Mouse (Mus musculus) midbrain, postnatal 0 days (tissue): ENCODE measurements around the gene Ifitm10. TPM values are rescaled to one million over a fixed set of nuclear protein-coding genes. Genes with fewer than 3 reads are reported as not detected.
A peak's percentile ranks its signal among the peaks of the same experiment; 100 is the strongest.

Experiments
- ATAC-seq: fragments of 200-750 bp; cut with Nextera tagmentation; 2 replicates; pipeline ENCODE4 v1.8.0; 2017; ENCODE audit warnings: moderate number of reproducible peaks, mild to moderate bottlenecking, moderate TSS enrichment, moderate library complexity; ENCODE audit not compliant: low FRiP score
- DNase-seq: peaks from one replicate; pipeline ENCODE4 v3.0.0-alpha.2; 2015; ENCODE audit warnings: low spot score
- H3K27ac ChIP-seq: fragments of 300-500 bp; sonication (generic); 2 replicates; pipeline ENCODE4 v1.5.1; 2014; ENCODE audit warnings: low read depth, mild to moderate bottlenecking, low read length, mixed read lengths
- H3K27me3 ChIP-seq: fragments of 300-500 bp; sonication (generic); 2 replicates; pipeline ENCODE4 v1.6.1; 2014; ENCODE audit warnings: low read length, control low read depth, mixed read lengths; ENCODE audit not compliant: insufficient read depth
- H3K36me3 ChIP-seq: fragments of 300-500 bp; sonication (generic); 2 replicates; pipeline ENCODE4 v1.6.1; 2014; ENCODE audit warnings: low read length, control low read depth, mixed read lengths; ENCODE audit not compliant: insufficient read depth
- H3K4me1 ChIP-seq: fragments of 300-500 bp; sonication (generic); 2 replicates; pipeline ENCODE4 v1.6.1; 2014; ENCODE audit warnings: mild to moderate bottlenecking, control low read depth, antibody characterized with exemption, low read length, mixed read lengths; ENCODE audit not compliant: insufficient read depth
- H3K4me2 ChIP-seq: fragments of 300-500 bp; sonication (generic); 2 replicates; pipeline ENCODE4 v1.6.1; 2014; ENCODE audit warnings: low read depth, mild to moderate bottlenecking, low read length, mixed read lengths; ENCODE audit not compliant: poor library complexity, severe bottlenecking
- H3K4me3 ChIP-seq: fragments of 300-500 bp; sonication (generic); 2 replicates; pipeline ENCODE4 v1.5.1; 2014; ENCODE audit warnings: low read depth, mild to moderate bottlenecking, low read length, moderate library complexity
- H3K9ac ChIP-seq: fragments of 300-500 bp; sonication (generic); replicated peaks from 2 replicates; pipeline ENCODE4 v1.6.1; 2014; ENCODE audit warnings: mild to moderate bottlenecking, low read length, moderate library complexity, mixed read lengths; ENCODE audit not compliant: poor library complexity, severe bottlenecking
- H3K9me3 ChIP-seq: fragments of 300-500 bp; sonication (generic); 2 replicates; pipeline ENCODE4 v1.6.1; 2016; ENCODE audit warnings: low read length, control low read depth
- CTCF ChIP-seq: IDR thresholded peaks from 2 replicates; pipeline ENCODE4 v1.5.1; 2016; ENCODE audit warnings: antibody characterized with exemption, mild to moderate bottlenecking
- whole genome bisulfite sequencing: fragments of 180-500 bp; shearing (Covaris S2); extraction: QIAGEN DNeasy Blood & Tissue Kit; methylation state at CpG from one replicate; pipeline ENCODE4 v1.1.7; 2014; 5-methylcytosine and 5-hydroxymethylcytosine counted together
- polyA plus RNA-seq: library from polyadenylated mRNA; unstranded; fragments of >200 nt; fragmentation: Nextera tagmentation; extraction: Ambion mirVana; gene quantifications from 2 replicates; pipeline ENCODE4 v1.2.1, GENCODE M21; 2015
- total RNA-seq: library from RNA; depleted of rRNA; stranded (reverse); fragments of >200 nt; gene quantifications from 2 replicates; pipeline ENCODE4 v1.2.3, GENCODE M21; 2014

Gene Ifitm10
- total and polyA plus RNA-seq, 2 experiments from 2014 or later = 20.8 to 21.8 TPM

DNA sequence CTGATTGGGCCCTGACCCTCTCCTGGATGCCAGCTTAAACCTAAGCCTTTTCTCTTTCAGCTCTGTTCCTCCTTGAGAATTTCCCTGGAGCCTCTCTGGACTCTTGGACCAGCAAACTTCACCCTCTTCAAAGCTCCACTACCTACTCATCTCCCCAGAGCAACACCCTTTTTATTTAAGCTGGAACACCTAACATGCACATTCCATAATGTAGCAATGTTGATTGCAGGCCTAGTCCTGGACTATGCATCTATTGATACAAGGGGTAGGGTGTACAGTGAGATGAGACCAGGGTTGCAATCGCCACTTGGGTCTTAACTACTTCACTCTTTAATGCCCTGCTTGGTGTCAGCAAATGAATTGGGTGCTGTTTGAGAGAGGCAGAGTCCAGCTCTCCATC lies 14.6 kb upstream of the Ifitm10 start:
- Histone ChIP-seq H3K9me3 (no peaks in the 10 kb centered on the region), H3K27ac (peak overlapping the region; percentile 62), H3K4me1 (peaks cover 12% of the 10 kb centered on the region), H3K9ac (peak overlapping the region; percentile 50), H3K36me3 (peaks cover 16% of the 10 kb centered on the region), H3K4me2 (peak overlapping the region; percentile 92), H3K27me3 (no peaks in the 10 kb centered on the region), H3K4me3 (peak overlapping the region; percentile 83)
- ATAC-seq (no peak; the same call in 1 of the 2 replicates), DNase-seq (no peak)
- no peak for TF ChIP-seq CTCF
- WGBS = 96% methylated on average over 1 of the region's 1 CpGs

DNA sequence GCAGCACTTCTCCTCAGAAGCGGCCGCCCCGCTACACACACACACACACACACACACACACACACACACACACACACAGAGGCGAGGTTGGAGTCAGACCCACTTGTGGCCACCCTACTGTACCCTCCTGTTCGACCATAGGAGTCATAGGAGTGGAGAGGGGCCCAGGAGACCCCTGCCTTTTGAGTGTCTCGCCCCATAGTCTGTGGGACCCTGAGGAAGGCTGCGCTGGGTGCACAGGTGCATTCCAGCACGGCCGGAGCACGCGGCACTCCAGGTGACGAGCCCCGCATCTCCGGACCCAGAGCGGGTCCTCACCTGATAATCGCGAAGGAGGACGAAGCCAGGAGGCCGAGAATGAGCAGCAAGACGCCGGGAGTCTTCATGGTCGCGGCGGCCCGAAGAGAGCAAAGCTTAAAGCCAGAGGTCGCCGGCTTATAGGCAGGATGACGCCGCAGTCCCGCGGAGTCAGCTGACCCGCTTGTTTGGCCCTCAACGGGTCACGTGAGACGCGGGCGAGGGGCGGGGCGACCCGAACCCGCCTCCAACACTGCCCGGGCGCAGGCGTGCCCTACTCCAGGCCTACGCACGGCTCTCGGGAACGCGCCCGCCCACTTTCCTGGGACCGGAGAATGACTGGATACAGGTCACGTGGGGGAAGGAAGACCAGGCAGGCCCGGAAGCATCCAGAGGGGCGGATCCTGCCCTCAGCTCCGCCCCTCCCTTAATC lies 14.0 kb upstream of the Ifitm10 start, which contains the start of gene Ctsd:
Gene Ctsd, minus strand, starts transcription at position 620 of the 730 bp plus-strand sequence.
- no peaks in the 10 kb centered on the region for H3K9me3 ChIP-seq
- H3K27ac ChIP-seq = peak within 1 kb of the TSS; percentile 69
- DNase-seq (peak; percentile 98), ATAC-seq (peak; percentile 98)
- TF ChIP-seq CTCF = no peak
- H3K4me2 ChIP-seq = peak within 1 kb of the TSS; percentile 92
- peak within 1 kb of the TSS; percentile 84 for H3K9ac ChIP-seq
- peaks cover 12% of the 10 kb centered on the region for H3K4me1 ChIP-seq
- WGBS = under 1% methylated on average over 55 of the region's 55 CpGs
- no peaks in the 10 kb centered on the region for H3K27me3 ChIP-seq
- peaks cover 21% of the 10 kb centered on the region for H3K36me3 ChIP-seq
- H3K4me3 ChIP-seq = peak within 1 kb of the TSS; percentile 83

DNA sequence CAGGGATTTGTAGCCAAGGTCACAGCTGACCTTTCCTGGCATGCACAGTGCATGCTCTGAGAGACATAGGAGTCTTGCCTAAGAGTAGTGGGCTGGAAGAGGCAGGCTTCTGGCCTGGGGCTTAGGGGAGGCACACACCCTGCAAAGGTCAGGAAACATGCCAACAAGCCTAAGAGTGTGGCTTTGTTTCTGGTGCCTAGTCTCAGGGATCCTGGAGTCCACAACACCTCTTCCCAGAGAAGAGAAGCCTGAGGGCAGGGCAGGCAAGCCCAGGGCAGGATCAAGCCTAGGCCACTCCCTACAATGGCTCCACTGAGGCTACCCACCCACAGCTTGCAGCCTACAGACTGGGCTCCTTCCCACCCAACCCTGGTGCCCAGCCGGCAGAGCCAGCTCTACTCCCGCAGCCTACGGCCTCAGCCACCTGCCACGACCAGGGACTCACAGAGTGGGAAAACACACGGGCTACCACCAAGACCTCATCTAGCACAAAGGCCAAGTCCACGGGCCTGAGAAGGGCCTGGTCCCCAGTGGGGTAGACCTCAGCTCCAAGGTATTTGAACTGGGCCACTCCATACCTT lies 13.2 kb upstream of the Ifitm10 start:
- TF ChIP-seq CTCF = no peak
- Histone ChIP-seq H3K4me2 (peak overlapping the region; percentile 92), H3K9me3 (no peaks in the 10 kb centered on the region), H3K4me3 (peak overlapping the region; percentile 83), H3K36me3 (peaks cover 30% of the 10 kb centered on the region), H3K27ac (no peak overlapping the region), H3K9ac (peak overlapping the region; percentile 84), H3K27me3 (no peaks in the 10 kb centered on the region), H3K4me1 (peaks cover 12% of the 10 kb centered on the region)
- 56% methylated on average over 6 of the region's 6 CpGs for WGBS
- DNase-seq (no peak), ATAC-seq (no peak)

DNA sequence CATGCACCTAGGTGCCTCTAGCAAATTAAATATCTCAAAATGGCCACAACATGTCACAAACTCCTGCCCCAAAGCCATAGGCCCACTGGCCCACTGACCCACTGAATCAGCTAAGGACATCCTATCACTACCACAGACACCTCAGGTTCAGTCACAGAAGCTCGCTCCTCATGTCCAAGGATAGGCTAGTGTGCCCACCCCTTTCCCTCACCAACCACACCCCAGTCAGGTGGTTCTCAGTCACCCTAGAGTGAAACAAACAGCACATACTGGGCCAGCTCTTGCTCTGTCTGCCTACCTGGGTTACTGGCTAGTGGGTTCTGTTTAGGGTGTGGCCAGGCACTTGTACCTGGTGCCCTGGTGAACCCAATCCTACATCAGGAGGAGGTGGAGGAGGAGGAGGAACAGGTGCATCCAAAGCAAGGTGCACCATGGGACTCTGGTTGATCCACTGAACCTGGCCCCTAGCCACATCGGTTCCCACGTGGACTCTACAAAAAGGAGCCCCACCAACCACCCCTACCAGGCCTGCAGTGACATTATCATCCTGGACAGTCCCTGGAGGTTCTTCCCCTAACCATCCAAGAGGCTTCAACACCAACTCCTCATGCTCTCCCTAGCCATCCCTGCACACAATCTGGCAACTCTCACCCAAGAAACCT lies 12.3 kb upstream of the Ifitm10 start:
- peak overlapping the region; percentile 92 for H3K4me2 ChIP-seq
- H3K4me3 ChIP-seq = peak overlapping the region; percentile 83; the same call in 1 of the 2 replicates
- H3K36me3 ChIP-seq = peaks cover 38% of the 10 kb centered on the region
- ATAC-seq (no peak), DNase-seq (no peak)
- TF ChIP-seq CTCF = no peak
- H3K4me1 ChIP-seq = peaks cover 12% of the 10 kb centered on the region
- peak overlapping the region; percentile 84 for H3K9ac ChIP-seq
- WGBS = 100% methylated on average over 3 of the region's 3 CpGs
- no peaks in the 10 kb centered on the region for H3K9me3 ChIP-seq
- H3K27me3 ChIP-seq = no peaks in the 10 kb centered on the region
- no peak overlapping the region for H3K27ac ChIP-seq

DNA sequence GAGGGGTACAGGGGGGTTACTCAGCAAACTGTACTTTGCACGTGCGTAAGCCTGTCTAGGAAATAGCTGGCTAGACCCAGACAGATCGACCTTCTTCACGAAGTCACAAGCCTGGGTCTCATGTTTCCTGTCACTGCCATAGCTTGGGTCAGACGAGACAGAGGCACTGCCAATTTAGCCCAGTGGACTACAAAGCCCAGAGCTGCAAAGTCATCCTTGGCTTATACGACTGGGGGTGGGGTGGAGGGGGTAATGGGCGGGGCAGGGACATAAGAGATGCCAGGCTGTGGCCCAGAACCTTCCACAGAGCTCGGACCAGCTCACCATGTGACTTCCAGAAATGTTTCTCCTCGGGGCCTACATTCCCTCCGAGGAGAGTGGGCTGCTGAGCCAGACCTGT lies 10.8 kb upstream of the Ifitm10 start:
- no peak overlapping the region for H3K27ac ChIP-seq
- WGBS = 86% methylated on average over 10 of the region's 10 CpGs
- no peak for TF ChIP-seq CTCF
- H3K9me3 ChIP-seq = no peaks in the 10 kb centered on the region
- H3K9ac ChIP-seq = no peak overlapping the region
- ATAC-seq (no peak), DNase-seq (no peak)
- H3K27me3 ChIP-seq = no peaks in the 10 kb centered on the region
- no peak overlapping the region for H3K4me3 ChIP-seq
- H3K4me2 ChIP-seq = no peak overlapping the region
- H3K36me3 ChIP-seq = peaks cover 54% of the 10 kb centered on the region
- peaks cover 12% of the 10 kb centered on the region for H3K4me1 ChIP-seq

DNA sequence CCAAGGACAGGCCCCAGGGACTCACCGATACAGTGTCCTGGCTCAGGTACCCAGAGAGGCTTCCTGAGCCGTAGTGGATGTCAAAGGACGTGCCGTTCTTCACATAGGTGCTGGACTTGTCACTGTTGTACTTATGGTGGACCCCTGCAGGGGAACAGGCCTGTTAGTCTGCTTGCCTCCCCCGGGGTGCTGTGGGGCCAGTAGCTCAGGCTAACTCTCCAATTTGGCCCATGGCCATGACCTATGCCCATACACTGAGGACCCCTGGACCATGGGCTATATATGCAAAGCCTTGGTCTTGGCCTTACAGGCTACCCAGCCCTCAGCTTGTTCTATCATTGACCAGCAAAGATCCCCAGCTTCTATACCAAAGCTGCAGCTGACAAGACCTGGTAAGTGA lies 9.0 kb upstream of the Ifitm10 start, which contains the start of gene Gm49369:
Gene Gm49369, minus strand, starts transcription at position 101 of the 400 bp plus-strand sequence.
- ATAC-seq (no peak), DNase-seq (no peak)
- H3K9me3 ChIP-seq = no peaks in the 10 kb centered on the region
- H3K27ac ChIP-seq = no peak within 1 kb of the TSS
- peaks cover 12% of the 10 kb centered on the region for H3K4me1 ChIP-seq
- 98% methylated on average over 5 of the region's 5 CpGs for WGBS
- no peaks in the 10 kb centered on the region for H3K27me3 ChIP-seq
- H3K4me3 ChIP-seq = no peak within 1 kb of the TSS
- H3K9ac ChIP-seq = no peak within 1 kb of the TSS
- peaks cover 65% of the 10 kb centered on the region for H3K36me3 ChIP-seq
- no peak for TF ChIP-seq CTCF
- no peak within 1 kb of the TSS for H3K4me2 ChIP-seq
